Mouse (Mus musculus): Measurements from ENCODE around the gene Dcaf8. TPM values are rescaled to one million over a fixed set of nuclear protein-coding genes. Genes with fewer than 3 reads are reported as not detected.
A peak's percentile ranks its signal among the peaks of the same experiment; 100 is the strongest.

Dcaf8 gene
- polyA plus RNA-seq (2012; rRNA removed): 38.5 and 46.1 TPM in 2 replicates

DNA sequence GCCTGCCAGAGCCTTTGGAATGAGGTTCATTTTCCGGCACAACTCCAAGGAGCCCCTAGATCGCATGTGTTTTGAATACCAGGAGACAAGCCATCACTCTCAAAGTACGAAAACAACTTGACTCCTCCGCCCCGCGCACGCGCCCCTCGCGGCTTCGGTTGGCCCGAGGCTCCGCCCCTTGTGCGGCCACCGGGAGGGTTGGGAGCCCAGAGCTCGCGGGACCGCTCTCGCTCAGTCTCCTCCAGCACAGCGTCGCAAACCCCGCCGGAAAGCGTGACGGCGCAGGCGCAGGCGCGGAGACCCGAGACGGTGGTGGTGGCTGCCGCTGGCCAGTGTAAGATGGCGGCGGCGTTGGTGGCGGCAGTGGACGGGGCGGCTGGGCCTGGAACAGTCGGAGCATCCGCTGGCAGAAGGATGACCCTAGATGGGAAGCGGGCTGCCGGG is at the start of gene Dcaf8:
Dcaf8 (plus strand) TSS at position 250 of the 444 bp plus-strand sequence.
- Histone ChIP-seq H3K36me3 (ENCODE audit: control insufficient read depth, insufficient read depth, low read length) (peaks cover 6% of the 10 kb centered on the region), H3K27me3 (ENCODE audit: control insufficient read depth, insufficient read depth, low read length) (no peaks in the 10 kb centered on the region), H3K4me1 (ENCODE audit: control insufficient read depth, insufficient read depth, insufficient read length) (no peaks in the 10 kb centered on the region), H3K4me3 (ENCODE audit: extremely low read depth, insufficient read depth, insufficient read length) (peak within 1 kb of the TSS; percentile 90), H3K27ac (ENCODE audit: insufficient read depth, low read length) (peak within 1 kb of the TSS; percentile 89)
- DNase-seq (ENCODE audit: low read depth in 1 of 2, low spot score in 2 of 2): peak; percentile 91 to 98
- WGBS: 1% methylated on average over 42 of the region's 42 CpGs
- TF ChIP-seq POLR2A (IDR thresholded peaks at IDR 0.05; ENCODE audit: low read depth, low read length): peak; percentile 96
- TF ChIP-seq CTCF (IDR thresholded peaks at IDR 0.05; ENCODE audit: extremely low read depth, insufficient read depth, insufficient read length, insufficient replicate concordance): no peak

DNA sequence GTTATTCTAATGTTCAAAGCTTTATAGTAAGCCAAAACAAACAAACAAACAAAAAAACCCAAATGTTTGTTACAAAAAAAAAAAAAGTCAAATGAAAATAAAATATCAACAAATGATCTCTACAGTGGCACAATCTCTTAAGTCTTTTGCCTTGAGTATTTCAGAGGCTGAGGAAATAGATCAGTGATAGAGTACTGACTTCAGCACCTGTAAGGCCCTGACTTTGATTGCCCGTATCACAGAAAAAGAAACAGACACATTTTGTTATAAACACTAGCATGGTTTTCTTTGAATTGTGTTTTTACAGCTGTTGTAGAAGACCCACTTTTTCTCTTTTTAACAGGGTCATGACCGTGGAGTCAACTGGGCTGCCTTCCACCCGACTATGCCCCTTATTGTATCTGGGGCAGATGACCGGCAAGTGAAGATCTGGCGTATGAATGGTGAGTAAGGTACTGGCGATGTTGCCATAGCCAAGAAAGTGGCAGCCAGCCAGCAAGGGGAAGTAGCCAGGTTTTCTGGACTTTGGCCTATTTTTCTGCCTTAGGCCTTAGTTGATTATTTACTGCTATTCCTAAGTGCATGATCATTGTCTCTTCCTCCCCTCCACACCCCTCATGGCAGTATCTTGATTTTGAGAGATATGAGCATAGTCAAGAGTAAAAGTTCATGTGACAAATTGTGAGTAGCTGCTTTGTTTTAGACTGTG is 48.4 kb upstream of the Dcaf8 start:
- no peaks in the 10 kb centered on the region for H3K27me3 ChIP-seq (ENCODE audit: control insufficient read depth, insufficient read depth, low read length)
- DNase-seq (ENCODE audit: low read depth in 1 of 2, low spot score in 2 of 2): no peak
- H3K27ac ChIP-seq (ENCODE audit: insufficient read depth, low read length): no peak overlapping the region
- peaks cover 42% of the 10 kb centered on the region for H3K36me3 ChIP-seq (ENCODE audit: control insufficient read depth, insufficient read depth, low read length)
- no peaks in the 10 kb centered on the region for H3K4me1 ChIP-seq (ENCODE audit: control insufficient read depth, insufficient read depth, insufficient read length)
- 91% methylated on average over 6 of the region's 6 CpGs for WGBS
- TF ChIP-seq POLR2A (IDR thresholded peaks at IDR 0.05; ENCODE audit: low read depth, low read length) (no peak), CTCF (IDR thresholded peaks at IDR 0.05; ENCODE audit: extremely low read depth, insufficient read depth, insufficient read length, insufficient replicate concordance) (no peak)
- H3K4me3 ChIP-seq (ENCODE audit: extremely low read depth, insufficient read depth, insufficient read length): no peak overlapping the region

DNA sequence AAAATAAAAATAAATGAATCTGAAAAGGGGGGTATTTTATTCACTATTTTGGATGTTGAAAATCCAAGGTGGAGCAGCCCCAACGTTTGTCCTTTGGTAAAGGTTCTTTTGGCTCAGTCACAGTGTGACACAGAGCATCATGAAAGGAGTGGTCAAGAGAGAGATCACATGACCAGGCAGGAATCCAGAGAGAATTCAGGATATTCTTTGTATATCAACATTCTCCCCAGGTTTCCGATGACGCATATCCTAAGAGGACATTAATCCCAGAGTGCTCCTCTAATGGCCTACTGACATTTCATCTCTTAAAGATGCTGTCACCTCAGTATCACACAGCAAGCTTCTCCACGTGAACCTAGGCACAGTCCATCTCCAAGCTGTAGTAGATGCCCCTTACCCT is 44.3 kb upstream of the Dcaf8 start:
- H3K4me3 ChIP-seq (ENCODE audit: extremely low read depth, insufficient read depth, insufficient read length): no peak overlapping the region
- H3K4me1 ChIP-seq (ENCODE audit: control insufficient read depth, insufficient read depth, insufficient read length): no peaks in the 10 kb centered on the region
- no peak overlapping the region for H3K27ac ChIP-seq (ENCODE audit: insufficient read depth, low read length)
- no peaks in the 10 kb centered on the region for H3K27me3 ChIP-seq (ENCODE audit: control insufficient read depth, insufficient read depth, low read length)
- 91% methylated on average over 4 of the region's 4 CpGs for WGBS
- peaks cover 58% of the 10 kb centered on the region for H3K36me3 ChIP-seq (ENCODE audit: control insufficient read depth, insufficient read depth, low read length)
- no peak for TF ChIP-seq POLR2A (IDR thresholded peaks at IDR 0.05; ENCODE audit: low read depth, low read length)
- no peak for TF ChIP-seq CTCF (IDR thresholded peaks at IDR 0.05; ENCODE audit: extremely low read depth, insufficient read depth, insufficient read length, insufficient replicate concordance)
- DNase-seq (ENCODE audit: low read depth in 1 of 2, low spot score in 2 of 2): no peak

DNA sequence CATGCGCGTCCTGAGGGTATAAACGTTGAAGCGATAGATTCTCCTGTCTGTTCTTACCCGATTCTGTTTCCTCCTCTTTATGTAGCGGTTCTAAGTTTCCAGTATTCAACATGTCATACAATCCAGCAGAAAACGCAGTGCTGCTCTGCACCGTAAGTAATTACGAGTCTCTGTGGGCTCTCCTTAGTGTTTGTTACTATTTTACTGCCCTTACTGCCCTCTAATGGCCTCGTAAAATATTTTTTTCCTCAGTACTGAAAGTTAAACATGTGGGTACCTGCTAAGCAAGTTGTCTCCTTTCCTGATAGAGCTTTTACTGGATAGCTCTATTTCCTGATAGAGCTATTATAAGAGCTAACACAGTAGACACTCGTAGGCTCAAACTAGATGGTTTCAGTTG is 42.8 kb upstream of the Dcaf8 start:
- Histone ChIP-seq H3K27ac (ENCODE audit: insufficient read depth, low read length) (no peak overlapping the region), H3K27me3 (ENCODE audit: control insufficient read depth, insufficient read depth, low read length) (no peaks in the 10 kb centered on the region), H3K4me3 (ENCODE audit: extremely low read depth, insufficient read depth, insufficient read length) (no peak overlapping the region), H3K4me1 (ENCODE audit: control insufficient read depth, insufficient read depth, insufficient read length) (no peaks in the 10 kb centered on the region), H3K36me3 (ENCODE audit: control insufficient read depth, insufficient read depth, low read length) (peaks cover 66% of the 10 kb centered on the region)
- 91% methylated on average over 11 of the region's 11 CpGs for WGBS
- no peak for DNase-seq (ENCODE audit: low read depth in 1 of 2, low spot score in 2 of 2)
- TF ChIP-seq CTCF (IDR thresholded peaks at IDR 0.05; ENCODE audit: extremely low read depth, insufficient read depth, insufficient read length, insufficient replicate concordance) (no peak), POLR2A (IDR thresholded peaks at IDR 0.05; ENCODE audit: low read depth, low read length) (no peak)

DNA sequence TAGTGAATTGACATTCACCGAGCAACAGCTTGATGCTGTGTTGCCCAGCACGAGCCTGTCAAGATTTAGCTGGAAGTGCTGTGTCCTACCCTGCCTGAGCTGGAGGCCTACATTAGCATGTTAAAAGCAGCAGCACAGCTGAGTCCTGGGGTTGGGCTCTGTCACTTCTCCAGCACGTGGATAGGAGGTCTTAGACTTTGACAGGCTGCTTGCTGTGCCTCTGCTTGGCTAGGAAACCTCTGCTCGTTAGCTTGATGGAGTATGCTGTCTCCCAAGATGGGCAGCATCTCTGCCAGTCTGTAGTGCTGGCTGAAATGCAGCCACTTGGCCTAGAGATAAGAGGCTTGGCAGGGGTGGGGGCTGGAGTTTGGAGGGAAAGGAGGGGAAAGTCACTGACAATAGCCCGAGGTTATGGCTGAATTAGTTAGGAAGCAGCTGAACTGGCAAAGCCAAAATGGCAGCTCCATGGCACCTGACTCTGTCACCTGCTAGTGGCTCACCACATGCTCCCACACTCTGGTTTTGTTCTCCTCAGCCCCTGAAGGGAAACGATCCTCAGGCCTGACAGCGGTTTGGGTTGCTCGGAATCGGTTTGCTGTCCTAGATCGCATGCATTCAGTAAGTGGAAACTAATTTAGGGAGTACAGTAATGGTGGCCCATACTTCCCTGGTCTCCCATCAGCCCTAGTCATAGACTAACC is 40.0 kb upstream of the Dcaf8 start:
- no peak overlapping the region for H3K4me3 ChIP-seq (ENCODE audit: extremely low read depth, insufficient read depth, insufficient read length)
- TF ChIP-seq CTCF (IDR thresholded peaks at IDR 0.05; ENCODE audit: extremely low read depth, insufficient read depth, insufficient read length, insufficient replicate concordance) (no peak), POLR2A (IDR thresholded peaks at IDR 0.05; ENCODE audit: low read depth, low read length) (no peak)
- H3K4me1 ChIP-seq (ENCODE audit: control insufficient read depth, insufficient read depth, insufficient read length): no peaks in the 10 kb centered on the region
- 91% methylated on average over 10 of the region's 10 CpGs for WGBS
- DNase-seq (ENCODE audit: low read depth in 1 of 2, low spot score in 2 of 2): no peak
- H3K27me3 ChIP-seq (ENCODE audit: control insufficient read depth, insufficient read depth, low read length): no peaks in the 10 kb centered on the region
- no peak overlapping the region for H3K27ac ChIP-seq (ENCODE audit: insufficient read depth, low read length)
- H3K36me3 ChIP-seq (ENCODE audit: control insufficient read depth, insufficient read depth, low read length): peaks cover 72% of the 10 kb centered on the region

DNA sequence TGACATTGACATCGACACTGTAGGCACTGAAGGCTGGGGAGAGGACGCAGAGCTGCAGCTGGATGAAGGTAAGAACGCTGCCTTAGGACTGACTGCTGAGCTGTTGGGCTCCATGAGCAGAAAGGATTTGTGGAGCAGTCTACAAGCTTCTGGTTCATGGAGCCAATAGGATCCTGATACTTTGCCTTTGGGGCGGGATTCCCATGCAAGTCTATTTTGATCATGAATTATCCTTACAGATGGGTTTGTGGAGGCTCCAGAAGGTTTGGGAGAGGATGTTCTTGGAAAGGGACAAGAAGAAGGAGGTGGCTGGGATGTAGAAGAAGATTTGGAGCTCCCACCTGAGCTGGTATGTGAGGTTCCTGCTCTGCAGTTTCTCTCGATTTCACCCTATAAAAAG is 30.9 kb upstream of the Dcaf8 start:
- Histone ChIP-seq H3K36me3 (ENCODE audit: control insufficient read depth, insufficient read depth, low read length) (peaks cover 73% of the 10 kb centered on the region), H3K4me1 (ENCODE audit: control insufficient read depth, insufficient read depth, insufficient read length) (no peaks in the 10 kb centered on the region), H3K4me3 (ENCODE audit: extremely low read depth, insufficient read depth, insufficient read length) (no peak overlapping the region), H3K27ac (ENCODE audit: insufficient read depth, low read length) (no peak overlapping the region), H3K27me3 (ENCODE audit: control insufficient read depth, insufficient read depth, low read length) (no peaks in the 10 kb centered on the region)
- no peak for DNase-seq (ENCODE audit: low read depth in 1 of 2, low spot score in 2 of 2)
- 88% methylated on average over 5 of the region's 5 CpGs for WGBS
- TF ChIP-seq POLR2A (IDR thresholded peaks at IDR 0.05; ENCODE audit: low read depth, low read length): no peak
- no peak for TF ChIP-seq CTCF (IDR thresholded peaks at IDR 0.05; ENCODE audit: extremely low read depth, insufficient read depth, insufficient read length, insufficient replicate concordance)

DNA sequence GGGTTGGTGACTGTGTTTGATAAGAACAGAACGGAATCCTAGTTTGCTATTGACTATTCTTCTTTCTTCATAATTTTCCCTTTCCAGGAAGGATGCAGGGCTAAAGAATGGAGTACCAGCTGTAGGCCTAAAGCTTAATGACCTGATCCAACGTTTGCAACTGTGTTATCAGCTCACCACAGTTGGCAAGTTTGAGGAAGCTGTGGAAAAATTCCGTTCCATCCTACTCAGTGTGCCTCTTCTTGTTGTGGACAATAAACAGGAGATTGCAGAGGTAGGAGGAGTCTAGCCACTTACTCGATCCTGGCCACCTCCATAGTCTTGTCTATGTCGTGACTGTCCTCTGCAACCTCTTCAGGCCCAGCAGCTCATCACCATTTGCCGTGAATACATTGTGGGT is 28.8 kb upstream of the Dcaf8 start:
- Histone ChIP-seq H3K4me3 (ENCODE audit: extremely low read depth, insufficient read depth, insufficient read length) (no peak overlapping the region), H3K36me3 (ENCODE audit: control insufficient read depth, insufficient read depth, low read length) (peaks cover 55% of the 10 kb centered on the region), H3K4me1 (ENCODE audit: control insufficient read depth, insufficient read depth, insufficient read length) (no peaks in the 10 kb centered on the region), H3K27me3 (ENCODE audit: control insufficient read depth, insufficient read depth, low read length) (no peaks in the 10 kb centered on the region), H3K27ac (ENCODE audit: insufficient read depth, low read length) (no peak overlapping the region)
- DNase-seq (ENCODE audit: low read depth in 1 of 2, low spot score in 2 of 2): no peak
- no peak for TF ChIP-seq POLR2A (IDR thresholded peaks at IDR 0.05; ENCODE audit: low read depth, low read length)
- TF ChIP-seq CTCF (IDR thresholded peaks at IDR 0.05; ENCODE audit: extremely low read depth, insufficient read depth, insufficient read length, insufficient replicate concordance): no peak
- 79% methylated on average over 6 of the region's 6 CpGs for WGBS
